Mouse (Mus musculus) heart, postnatal 25 days (tissue): Measurements from ENCODE around the gene Gal3st2b. TPM values are rescaled to one million over a fixed set of nuclear protein-coding genes. Genes with fewer than 3 reads are reported as not detected.
"Not testable (repeated sequence)": the region's sequence is repeated elsewhere in the genome, so short reads cannot be mapped to it uniquely, and the experiment has no call there.

Experiments used
- DNase-seq: peaks from one replicate; pipeline ENCODE4 v3.0.0; 2022; ENCODE audit warnings: low spot score
- intact Hi-C: fragments of 180-260 bp; cut with DNase I; formaldehyde crosslinking; loops from one replicate; pipeline ENCODE4 v1.15.1; 2025
- total RNA-seq, 2 experiments: library from RNA; stranded (reverse); gene quantifications; 2 replicates each; pipeline ENCODE4 v1.2.3; 2021

The Gal3st2b gene
- total RNA-seq, 2 experiments from 2014 or later = 0.39 to 0.59 TPM

- intact Hi-C loops, DNase-seq: not testable (repeated sequence)
These were observed 57.7 kb downstream of the Gal3st2b start for GRCm38 (mm10) chr1:93975764-93976163.

GRCm38 (mm10) chr1:93978287-93978686 is 60.2 kb downstream of the Gal3st2b start:
- DNase-seq, intact Hi-C loops: not testable (repeated sequence)

GRCm38 (mm10) chr1:93980932-93981331 is 62.8 kb downstream of the Gal3st2b start:
- intact Hi-C loops = loop anchor here (10.0 kb wide), 1 partner anchor 94 kb away; no protein-coding TSS in a partner anchor
- not testable (repeated sequence) for DNase-seq

GRCm38 (mm10) chr1:93986167-93986566 is 68.1 kb downstream of the Gal3st2b start:
- intact Hi-C loops = loop anchor here (10.0 kb wide), 1 partner anchor 89 kb away; no protein-coding TSS in a partner anchor

GRCm38 (mm10) chr1:93988786-93989185 is 70.7 kb downstream of the Gal3st2b start:
- no peak for DNase-seq
- intact Hi-C loops = loop anchor here (10.0 kb wide), 1 partner anchor 86 kb away; no protein-coding TSS in a partner anchor

More at GRCm38 (mm10) chr1:93986167-93986566, 68.1 kb downstream of the Gal3st2b start:
- no peak for DNase-seq

- intact Hi-C loops, DNase-seq: not testable (repeated sequence)
These were observed 72.1 kb downstream of the Gal3st2b start, which contains the start of gene Gal3st2c for GRCm38 (mm10) chr1:93990209-93990608. TSS of gene Gal3st2c (plus strand) at chr1:93990509.

GRCm38 (mm10) chr1:93991068-93991467 is 73.0 kb downstream of the Gal3st2b start:
- intact Hi-C loops, DNase-seq: not testable (repeated sequence)

- intact Hi-C loops, DNase-seq: not testable (repeated sequence)
These were observed 73.4 kb downstream of the Gal3st2b start for GRCm38 (mm10) chr1:93991491-93991890.

Other genes starting within 250 kb of the Gal3st2b start
- 1 to 10 TPM; 4.7 TPM for gene Bok, start 232.7 kb upstream of the Gal3st2b start, total RNA-seq
- 10 to 100 TPM; 36.9 to 37.9 TPM for gene Atg4b, start 166.8 kb upstream of the Gal3st2b start, total RNA-seq
- gene Thap4, start 163.4 kb upstream of the Gal3st2b start, total RNA-seq = 10 to 100 TPM; 78.5 to 84.7 TPM
- gene Dtymk, start 116.4 kb upstream of the Gal3st2b start, total RNA-seq = 10 to 100 TPM; 23.9 to 24.8 TPM
- gene Ing5, start 114.3 kb upstream of the Gal3st2b start, total RNA-seq = 10 to 100 TPM; 10.7 to 12.6 TPM
- 10 to 100 TPM; 29.7 to 34.8 TPM for gene D2hgdh, start 93.4 kb upstream of the Gal3st2b start, total RNA-seq
- under 1 TPM; 0.70 to 0.84 TPM for gene Gal3st2, start 57.0 kb upstream of the Gal3st2b start, total RNA-seq
- gene Gal3st2c, start 72.2 kb downstream of the Gal3st2b start, total RNA-seq = 1 to 10 TPM; 1.0 to 1.1 TPM
- not detected for gene Neu4, start 102.1 kb downstream of the Gal3st2b start, total RNA-seq
- gene Pdcd1, start 134.2 kb downstream of the Gal3st2b start, total RNA-seq = not detected